Mouse (Mus musculus): ENCODE measurements at regions not wholly inside any gene's neighbourhood (a gene's known extent, or its start where the extent isn't known, plus 50 kb on each side); places are given as distances from the start of the nearest gene placed in this dataset.

DNA sequence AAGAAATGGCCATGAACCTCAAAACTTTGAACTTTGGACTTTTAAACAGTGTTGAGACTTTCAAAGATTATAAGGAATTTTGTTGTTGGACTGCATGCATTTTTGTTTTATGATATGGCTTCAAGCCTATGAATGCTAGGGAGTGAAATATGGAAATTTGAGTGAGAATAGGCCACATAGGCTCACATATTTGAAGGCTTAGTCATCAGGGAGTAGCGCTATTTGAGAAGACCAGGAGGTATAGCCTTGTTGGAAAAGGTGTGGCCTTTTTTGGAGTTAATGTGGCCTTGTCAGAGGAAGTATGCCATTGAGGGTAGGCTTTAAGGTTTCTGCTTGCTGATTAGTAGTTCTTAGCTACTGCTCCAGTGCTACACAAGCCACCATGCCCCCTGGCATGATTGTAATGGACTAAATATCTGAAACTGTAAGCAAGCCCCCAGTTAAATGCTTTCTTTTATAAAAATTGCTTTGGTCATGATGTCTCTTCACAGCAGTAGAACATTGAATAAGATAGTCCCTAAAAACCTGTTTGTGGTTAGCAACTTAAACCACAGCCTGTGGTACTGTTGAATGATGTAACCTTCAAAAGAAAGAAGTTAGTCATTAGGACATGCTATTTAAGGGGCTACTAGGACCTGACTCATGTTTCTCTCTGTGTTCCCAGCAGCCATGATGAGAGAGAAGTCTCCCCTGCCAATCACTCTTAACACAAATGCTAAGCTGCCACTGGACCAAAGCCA, 208.4 kb downstream of the Tm4sf1 start:
- no peak for TF ChIP-seq CTCF (IDR thresholded peaks at IDR 0.05; ENCODE audit: borderline replicate concordance, extremely low read depth, insufficient read depth, insufficient read length)
- no peak for TF ChIP-seq POLR2A (IDR thresholded peaks at IDR 0.05; ENCODE audit: borderline replicate concordance, extremely low read depth, insufficient read depth, insufficient read length, poor library complexity, severe bottlenecking)
